Mouse (Mus musculus) stomach, postnatal 0 days (tissue): ENCODE measurements around the gene Fcor.

Experiments
- CTCF ChIP-seq: IDR thresholded peaks from 2 replicates; pipeline ENCODE4 v1.5.1; 2016; ENCODE audit warnings: antibody characterized with exemption, low read depth, mild to moderate bottlenecking, moderate library complexity
- EP300 ChIP-seq: optimal IDR thresholded peaks from 2 replicates; pipeline ENCODE3; 2016; ENCODE audit warnings: antibody characterized with exemption

DNA sequence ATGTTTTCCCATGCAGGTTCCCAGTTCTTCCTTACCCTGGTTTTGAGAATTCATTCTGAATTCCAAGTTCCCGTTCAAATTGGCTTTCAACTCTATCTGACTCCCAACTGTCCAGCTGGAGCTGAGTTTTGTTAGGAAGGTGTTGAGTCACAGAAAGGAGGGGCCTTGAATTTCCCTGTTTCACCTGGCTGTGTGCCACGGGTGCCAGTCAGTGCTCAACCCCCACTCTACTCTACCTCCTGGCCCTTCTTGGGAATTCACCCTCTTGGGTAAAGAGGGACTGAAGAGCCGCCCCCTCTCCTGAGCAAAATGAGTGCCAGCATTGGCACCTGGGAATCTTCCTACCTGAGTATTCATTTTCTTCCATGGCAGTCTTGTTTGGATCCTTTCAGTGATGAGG, 18.6 kb upstream of the Fcor start:
- TF ChIP-seq CTCF (no peak), EP300 (no peak)
